Comparison of ENCODE assay signal across 9 mouse cellular contexts in the genomic region with DNA sequence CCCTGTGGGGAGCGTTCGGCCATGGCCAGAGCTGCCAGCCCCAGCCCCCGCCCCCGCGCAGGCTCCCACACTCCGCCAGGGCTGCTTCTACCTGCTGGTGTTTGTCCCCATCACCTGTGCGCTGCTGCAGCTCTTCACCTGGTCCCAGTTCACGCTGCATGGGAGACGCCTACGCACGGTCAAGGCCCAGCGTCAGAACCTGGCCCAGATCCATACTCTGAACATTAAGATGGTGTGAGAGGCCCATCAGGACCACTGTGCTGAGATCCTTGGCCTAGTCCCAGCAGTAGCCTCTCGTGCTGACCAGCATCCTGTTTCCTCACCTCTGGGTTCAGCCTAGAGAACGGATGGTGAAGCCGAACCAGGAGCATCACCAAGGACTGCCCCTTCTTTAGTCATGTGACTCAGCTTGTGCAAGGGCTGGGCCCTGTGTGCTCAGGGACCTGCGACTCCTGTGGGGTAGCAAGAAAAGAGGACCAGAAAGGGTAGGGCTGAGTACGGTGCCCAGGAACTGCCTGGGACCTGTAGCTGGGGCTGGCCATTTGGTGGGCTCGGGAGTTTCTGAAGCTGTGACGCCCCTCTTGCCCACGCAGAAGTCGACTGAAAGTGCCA. TPM values are rescaled to one million over a fixed set of nuclear protein-coding genes. Genes with fewer than 3 reads are reported as not detected.
DNase-seq lines count a peak whose midpoint lies in the region; ATAC-seq lines count a peak whose summit lies in the region.
"Had no signal": no experiment of that assay in that cellular context is flagged by ENCODE, and none has a peak within 500 bp of the region (broad histone marks: within the 10 kb centered on the region; RNA-seq: fewer than 3 reads in every experiment).

No protein-coding gene starts in this region.

- 0 out of 2 replicates have a peak, but pooled peaks cover 3% of the 10 kb centered on the region for H3K4me1 ChIP-seq in kidney, embryonic 16.5 days (ENCODE audit: insufficient read depth, low read length)
- H3K4me1 ChIP-seq in forebrain, embryonic 15.5 days: peaks cover 13% of the 10 kb centered on the region

- H3K27ac ChIP-seq in kidney, embryonic 16.5 days (ENCODE audit: low read length): no peak overlapping the region
- H3K27ac ChIP-seq in forebrain, embryonic 15.5 days (replicated peaks): peak overlapping the region; percentile 42

- peaks cover 31% of the 10 kb centered on the region for H3K36me3 ChIP-seq in kidney, embryonic 16.5 days (ENCODE audit: insufficient read depth, low read length)
- peaks cover 34% of the 10 kb centered on the region for H3K36me3 ChIP-seq in forebrain, embryonic 15.5 days

- DNase-seq in kidney, adult 11 months: no peak
- peak; percentile 37 for DNase-seq in NIH3T3 (ENCODE audit: low read depth)
- DNase-seq in gastrocnemius, postnatal 36 days: no peak
- no peak for DNase-seq in gastrocnemius, postnatal 10 days
- no peak for DNase-seq in thymus, postnatal 36 days
- DNase-seq: gastrocnemius, postnatal 14 days had no signal

- no peak overlapping the region for H3K4me3 ChIP-seq in kidney, embryonic 16.5 days (ENCODE audit: low read length)
- no peak overlapping the region for H3K4me3 ChIP-seq in forebrain, embryonic 15.5 days

- 50% methylated on average over 21 of the region's 21 CpGs for WGBS in kidney, embryonic 16.5 days
- 48% methylated on average over 21 of the region's 21 CpGs for WGBS in forebrain, embryonic 15.5 days

- no peaks in the 10 kb centered on the region for H3K9me3 ChIP-seq in kidney, embryonic 16.5 days (ENCODE audit: low read length)
- no peaks in the 10 kb centered on the region for H3K9me3 ChIP-seq in forebrain, embryonic 15.5 days

- no peak overlapping the region for H3K9ac ChIP-seq in kidney, embryonic 16.5 days (replicated peaks; ENCODE audit: low read length)
- no peak overlapping the region; the same call in 1 of the 2 replicates for H3K9ac ChIP-seq in forebrain, embryonic 15.5 days (replicated peaks)

- intact Hi-C loops in gastrocnemius, postnatal 36 days (cut with DNase I): no loop called here

- no peak overlapping the region for H3K4me2 ChIP-seq in kidney, embryonic 16.5 days (replicated peaks; ENCODE audit: low read depth, low read length)
- no peak overlapping the region for H3K4me2 ChIP-seq in forebrain, embryonic 15.5 days (replicated peaks)

- peak; percentile 62; the same call in 1 of the 2 replicates for ATAC-seq in kidney, embryonic 16.5 days (ENCODE audit: low FRiP score, low TSS enrichment)
- ATAC-seq in forebrain, embryonic 15.5 days (replicated peaks): peak; percentile 59
- peak; percentile 85 for ATAC-seq in megakaryocyte, adult 5-6 weeks (ENCODE audit: poor library complexity, severe bottlenecking)

- no peaks in the 10 kb centered on the region for H3K27me3 ChIP-seq in kidney, embryonic 16.5 days (ENCODE audit: insufficient read depth, low read length)
- H3K27me3 ChIP-seq in forebrain, embryonic 15.5 days: no peaks in the 10 kb centered on the region

RNA-seq across cellular contexts. Expression of a gene that starts 21.0 kb away (rescaled TPM):
- 143 and 144 TPM in 2 replicates for polyA plus RNA-seq in kidney, embryonic 16.5 days (2015; fragmentation: Nextera tagmentation; extraction: Ambion mirVana)
- polyA plus RNA-seq in forebrain, embryonic 15.5 days (2015; fragmentation: Nextera tagmentation; extraction: Ambion mirVana): 374 and 380 TPM in 2 replicates
- 52.7 and 59.6 TPM in 2 replicates for total RNA-seq in megakaryocyte, adult 5-6 weeks (2015)
- total RNA-seq in megakaryocyte, adult 5-6 weeks (2017): 98.0 and 106 TPM in 2 replicates
- total RNA-seq in gastrocnemius, postnatal 36 days (2021): 10 to 100 TPM; 49.4 to 51.8 TPM
- total RNA-seq in gastrocnemius, postnatal 10 days (2021): 10 to 100 TPM; 65.1 to 69.1 TPM

RNA-seq across cellular contexts. Expression of a gene that starts 22.1 kb away (rescaled TPM):
- polyA plus RNA-seq in kidney, embryonic 16.5 days (2015; fragmentation: Nextera tagmentation; extraction: Ambion mirVana): 50.7 and 54.0 TPM in 2 replicates
- polyA plus RNA-seq in forebrain, embryonic 15.5 days (2015; fragmentation: Nextera tagmentation; extraction: Ambion mirVana): 28.9 and 30.5 TPM in 2 replicates
- 6.4 and 6.9 TPM in 2 replicates for total RNA-seq in megakaryocyte, adult 5-6 weeks (2015)
- total RNA-seq in megakaryocyte, adult 5-6 weeks (2017): 3.0 and 5.5 TPM in 2 replicates
- 1 to 10 TPM; 4.6 to 5.1 TPM for total RNA-seq in gastrocnemius, postnatal 36 days (2021)
- 10 to 100 TPM; 11.8 to 14.2 TPM for total RNA-seq in gastrocnemius, postnatal 10 days (2021)

RNA-seq across cellular contexts. Expression of a gene that starts 24.5 kb away (rescaled TPM):
- polyA plus RNA-seq in kidney, embryonic 16.5 days (2015; fragmentation: Nextera tagmentation; extraction: Ambion mirVana): 2.5 and 2.6 TPM in 2 replicates
- 2.5 and 2.6 TPM in 2 replicates for polyA plus RNA-seq in forebrain, embryonic 15.5 days (2015; fragmentation: Nextera tagmentation; extraction: Ambion mirVana)
- total RNA-seq in megakaryocyte, adult 5-6 weeks (2015): 0.18 TPM in 1 of 2 replicates, not detected in the other
- 0.48 and 0.53 TPM in 2 replicates for total RNA-seq in megakaryocyte, adult 5-6 weeks (2017)
- under 1 TPM; 0.25 to 0.38 TPM for total RNA-seq in gastrocnemius, postnatal 36 days (2021)
- total RNA-seq in gastrocnemius, postnatal 10 days (2021): under 1 TPM; 0.35 to 0.56 TPM

RNA-seq across cellular contexts. Expression of a gene that starts 33.7 kb away (rescaled TPM):
- 14.7 and 16.9 TPM in 2 replicates for polyA plus RNA-seq in kidney, embryonic 16.5 days (2015; fragmentation: Nextera tagmentation; extraction: Ambion mirVana)
- 8.7 and 9.3 TPM in 2 replicates for polyA plus RNA-seq in forebrain, embryonic 15.5 days (2015; fragmentation: Nextera tagmentation; extraction: Ambion mirVana)
- 17.2 and 18.1 TPM in 2 replicates for total RNA-seq in megakaryocyte, adult 5-6 weeks (2015)
- total RNA-seq in megakaryocyte, adult 5-6 weeks (2017): 8.1 and 11.7 TPM in 2 replicates
- 1 to 10 TPM in 1 of 2 experiments, under 1 TPM in 1; 0.79 to 1.1 TPM for total RNA-seq in gastrocnemius, postnatal 36 days (2021)
- total RNA-seq in gastrocnemius, postnatal 10 days (2021): 1 to 10 TPM; 1.2 to 1.5 TPM

RNA-seq across cellular contexts. Expression of a gene that starts 36.1 kb away (rescaled TPM):
- 188 and 198 TPM in 2 replicates for polyA plus RNA-seq in kidney, embryonic 16.5 days (2015; fragmentation: Nextera tagmentation; extraction: Ambion mirVana)
- polyA plus RNA-seq in forebrain, embryonic 15.5 days (2015; fragmentation: Nextera tagmentation; extraction: Ambion mirVana): 351 and 362 TPM in 2 replicates
- total RNA-seq in megakaryocyte, adult 5-6 weeks (2015): 31.3 and 33.1 TPM in 2 replicates
- 108 and 114 TPM in 2 replicates for total RNA-seq in megakaryocyte, adult 5-6 weeks (2017)
- total RNA-seq in gastrocnemius, postnatal 36 days (2021): 10 to 100 TPM; 55.9 to 56.4 TPM
- 10 to 100 TPM; 88.3 TPM for total RNA-seq in gastrocnemius, postnatal 10 days (2021)
